In genomic region chr15:82033762-82034161, GRCm38 (mm10) we compare ENCODE assay signal across 8 mouse cellular contexts. TPM values are rescaled to one million over a fixed set of nuclear protein-coding genes. Genes with fewer than 3 reads are reported as not detected.
DNase-seq lines count a peak whose midpoint lies in the region; ATAC-seq lines count a peak whose summit lies in the region.

Gene Desi1, minus strand, starts transcription at chr15:82033862.

- H3K9me3 ChIP-seq in neural tube, embryonic 11.5 days (ENCODE audit: control insufficient read depth, low read length) = no peaks in the 10 kb centered on the region
- no peaks in the 10 kb centered on the region for H3K9me3 ChIP-seq in embryonic facial prominence, embryonic 13.5 days
- no peaks in the 10 kb centered on the region for H3K9me3 ChIP-seq in limb, embryonic 13.5 days

- no peak for DNase-seq in neural tube, embryonic 11.5 days (ENCODE audit: low spot score)
- DNase-seq in neural tube, embryonic 10.5 days (ENCODE audit: extremely low spot score, low spot score) = no peak
- DNase-seq in heart, postnatal 10 days = no peak
- no peak for DNase-seq in ovary, postnatal 10 days (ENCODE audit: low spot score)
- DNase-seq in urinary bladder, postnatal 36 days (ENCODE audit: low spot score in 2 of 2) = no peak

- no peak within 1 kb of the TSS for H3K27ac ChIP-seq in neural tube, embryonic 11.5 days (ENCODE audit: low read depth, low read length)
- no peak within 1 kb of the TSS for H3K27ac ChIP-seq in embryonic facial prominence, embryonic 13.5 days
- no peak within 1 kb of the TSS for H3K27ac ChIP-seq in limb, embryonic 13.5 days

- intact Hi-C loops in heart, postnatal 10 days (cut with DNase I) = no loop called here

- no peaks in the 10 kb centered on the region for H3K4me1 ChIP-seq in neural tube, embryonic 11.5 days (ENCODE audit: control insufficient read depth, insufficient read depth, low read length)
- no peaks in the 10 kb centered on the region for H3K4me1 ChIP-seq in embryonic facial prominence, embryonic 13.5 days
- H3K4me1 ChIP-seq in limb, embryonic 13.5 days = no peaks in the 10 kb centered on the region

- ATAC-seq in neural tube, embryonic 11.5 days (ENCODE audit: insufficient read depth, low FRiP score, low TSS enrichment) = no peak
- no peak for ATAC-seq in embryonic facial prominence, embryonic 13.5 days (ENCODE audit: insufficient number of reproducible peaks, insufficient read depth, low FRiP score, low TSS enrichment, low read depth)
- ATAC-seq in limb, embryonic 13.5 days (ENCODE audit: low FRiP score, low read depth) = no peak
- no peak for ATAC-seq in CD4-positive, CD25-positive, alpha-beta regulatory T cell, adult 4 months

- H3K4me2 ChIP-seq in neural tube, embryonic 11.5 days (ENCODE audit: low read depth) = no peak within 1 kb of the TSS
- H3K4me2 ChIP-seq in embryonic facial prominence, embryonic 13.5 days = no peak within 1 kb of the TSS
- H3K4me2 ChIP-seq in limb, embryonic 13.5 days (replicated peaks) = no peak within 1 kb of the TSS

- WGBS in neural tube, embryonic 11.5 days = 95% methylated on average over 4 of the region's 4 CpGs
- WGBS in embryonic facial prominence, embryonic 13.5 days = 94% methylated on average over 4 of the region's 4 CpGs
- WGBS in limb, embryonic 13.5 days = 93% methylated on average over 4 of the region's 4 CpGs

- no peak within 1 kb of the TSS for H3K9ac ChIP-seq in neural tube, embryonic 11.5 days (ENCODE audit: low read length)
- no peak within 1 kb of the TSS for H3K9ac ChIP-seq in embryonic facial prominence, embryonic 13.5 days
- H3K9ac ChIP-seq in limb, embryonic 13.5 days = no peak within 1 kb of the TSS

- peaks cover 5% of the 10 kb centered on the region for H3K36me3 ChIP-seq in neural tube, embryonic 11.5 days (ENCODE audit: control insufficient read depth, insufficient read depth, low read length)
- peaks cover 91% of the 10 kb centered on the region for H3K36me3 ChIP-seq in embryonic facial prominence, embryonic 13.5 days
- H3K36me3 ChIP-seq in limb, embryonic 13.5 days = peaks cover 93% of the 10 kb centered on the region

- no peaks in the 10 kb centered on the region for H3K27me3 ChIP-seq in neural tube, embryonic 11.5 days (ENCODE audit: control insufficient read depth, insufficient read depth, low read length)
- H3K27me3 ChIP-seq in embryonic facial prominence, embryonic 13.5 days = no peaks in the 10 kb centered on the region
- H3K27me3 ChIP-seq in limb, embryonic 13.5 days = no peaks in the 10 kb centered on the region

- no peak within 1 kb of the TSS for H3K4me3 ChIP-seq in neural tube, embryonic 11.5 days (ENCODE audit: low read depth, low read length)
- no peak within 1 kb of the TSS for H3K4me3 ChIP-seq in embryonic facial prominence, embryonic 13.5 days
- no peak within 1 kb of the TSS for H3K4me3 ChIP-seq in limb, embryonic 13.5 days

RNA-seq across cellular contexts. Expression of gene Desi1, which starts in this region (rescaled TPM):
- polyA plus RNA-seq in neural tube, embryonic 11.5 days (2014; fragmentation: Nextera tagmentation; extraction: Ambion mirVana) = 39.8 and 45.9 TPM in 2 replicates
- polyA plus RNA-seq in embryonic facial prominence, embryonic 13.5 days (2015; fragmentation: Nextera tagmentation; extraction: Ambion mirVana) = 25.8 and 28.6 TPM in 2 replicates
- 10 to 100 TPM; 24.6 to 26.7 TPM for total RNA-seq in heart, postnatal 10 days (2021)
- 26.6 and 26.9 TPM in 2 replicates for polyA plus RNA-seq in limb, embryonic 13.5 days (2015; fragmentation: Nextera tagmentation; extraction: Ambion mirVana)
- polyA plus RNA-seq in CD4-positive, CD25-positive, alpha-beta regulatory T cell, adult 4 months (2017; shearing (Covaris generic)) = 10 to 100 TPM in 1 of 2 experiments, 1 to 10 TPM in 1; 7.8 to 10.2 TPM
